Mouse (Mus musculus) thymus, adult 2 months (tissue): ENCODE measurements around the gene Foxi3.

ENCODE experiments used
- CTCF ChIP-seq: fragments of 200-500 bp; IDR thresholded peaks from 2 replicates; pipeline ENCODE4 v1.5.1; 2012; ENCODE audit warnings: mild to moderate bottlenecking, control low read depth, low read length, moderate library complexity, borderline replicate concordance; ENCODE audit not compliant: control insufficient read depth, poor library complexity, insufficient read depth; ENCODE audit errors: extremely low read depth
- POLR2A ChIP-seq: fragments of 200-500 bp; IDR thresholded peaks from 2 replicates; pipeline ENCODE4 v1.6.1; 2012; ENCODE audit warnings: mild to moderate bottlenecking, low read length, control low read depth, moderate library complexity; ENCODE audit not compliant: control insufficient read depth, poor library complexity, insufficient read depth; ENCODE audit errors: extremely low read depth

GRCm38 (mm10) chr6:70931801-70932200, 24.5 kb upstream of the Foxi3 start:
- TF ChIP-seq CTCF, result no peak
- TF ChIP-seq POLR2A, result no peak
